Mouse (Mus musculus): ENCODE results near the gene Cct3.
"Not testable (repeated sequence)": the region's sequence is repeated elsewhere in the genome, so short reads cannot be mapped to it uniquely, and the experiment has no call there.

Cct3 gene

GRCm38 (mm10) chr3:88296561-88297318 lies at the start of gene Cct3, which contains the start of gene Tsacc:
Gene Cct3 (plus strand): TSS chr3:88297116.
Gene Tsacc (minus strand): TSS chr3:88296999.
- DNase-seq (ENCODE audit: low read depth, low spot score): peak; percentile 99

GRCm38 (mm10) chr3:88247666-88248065 lies 49.2 kb upstream of the Cct3 start:
- no peak for DNase-seq (ENCODE audit: low read depth, low spot score)

GRCm38 (mm10) chr3:88248406-88248805 lies 48.5 kb upstream of the Cct3 start:
- no peak for DNase-seq (ENCODE audit: low read depth, low spot score)

DNA sequence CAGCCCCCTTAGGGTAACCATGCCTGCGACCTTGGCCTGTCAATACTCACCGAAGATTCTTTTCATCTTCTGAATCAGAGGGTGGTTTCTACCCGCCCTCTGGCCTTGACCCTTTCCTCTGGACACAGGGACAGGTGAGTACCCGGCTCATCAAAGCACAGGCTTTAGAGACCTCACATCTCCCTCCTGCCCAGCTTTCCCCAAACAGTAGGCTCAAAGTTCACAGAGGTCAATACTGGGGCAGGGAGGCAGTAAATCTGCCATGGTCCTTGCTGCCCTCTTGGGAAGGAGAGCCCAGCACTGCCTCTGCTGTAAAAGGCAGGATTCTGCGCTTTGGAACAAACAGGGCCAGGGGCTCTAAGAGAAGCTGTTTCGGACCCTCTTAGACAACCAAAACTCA lies 44.2 kb upstream of the Cct3 start:
- no peak for DNase-seq (ENCODE audit: low read depth, low spot score)

DNA sequence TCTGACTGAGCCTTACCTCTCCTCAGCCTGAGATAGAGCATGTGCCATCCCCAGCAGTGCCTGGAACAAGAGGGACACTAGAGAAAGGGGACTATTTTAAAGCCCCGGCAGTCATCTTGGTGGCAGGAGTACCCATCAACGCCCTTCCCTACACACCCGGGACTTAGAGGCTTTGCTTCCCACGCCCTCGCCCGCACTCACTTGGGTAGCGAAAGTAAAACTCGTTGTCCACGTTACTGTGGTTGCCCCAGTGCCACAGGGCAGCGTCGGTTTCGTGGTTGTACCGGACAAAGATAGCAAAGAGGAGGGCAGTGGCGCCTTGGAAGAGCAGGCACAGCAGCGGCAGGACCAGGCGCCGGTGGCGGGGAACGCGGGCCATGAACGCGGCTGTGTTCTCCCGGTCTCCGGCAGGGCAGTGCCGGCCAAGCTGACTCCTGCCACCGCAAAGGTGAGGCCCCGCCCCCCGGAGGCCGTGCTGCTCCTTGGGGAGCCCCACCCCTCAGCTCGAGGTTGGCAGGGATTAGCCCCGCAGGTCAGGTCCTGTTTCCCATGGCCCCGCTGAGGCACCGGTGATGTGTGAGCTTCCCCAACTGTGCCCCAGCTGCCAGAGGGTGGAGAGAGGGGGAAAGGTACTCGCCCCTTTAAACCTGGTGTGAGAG lies 42.5 kb upstream of the Cct3 start, which contains the start of gene Rhbg:
Gene Rhbg, minus strand, starts transcription at position 442 of the 659 bp plus-strand sequence.
- DNase-seq (ENCODE audit: low read depth, low spot score): no peak

DNA sequence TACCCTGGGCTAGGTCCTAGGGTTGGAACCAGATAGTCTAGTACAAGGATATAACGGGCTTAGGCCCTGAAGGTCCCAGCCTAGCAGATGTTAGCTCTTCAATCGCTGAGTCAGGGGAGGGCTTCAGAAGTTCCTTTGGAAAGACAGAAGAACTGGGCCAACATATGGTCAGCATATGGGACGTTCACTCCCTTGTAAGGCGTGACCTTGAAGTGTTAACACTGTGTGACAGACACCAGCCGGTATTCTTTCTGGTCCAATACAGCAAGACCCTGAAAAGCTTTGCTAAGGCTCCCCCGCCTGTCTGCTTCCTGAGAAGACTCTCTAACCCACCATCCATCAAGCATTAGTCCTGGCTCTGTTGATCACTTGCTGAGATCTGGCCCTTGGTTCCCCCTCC lies 41.0 kb upstream of the Cct3 start:
- no peak for DNase-seq (ENCODE audit: low read depth, low spot score)

DNA sequence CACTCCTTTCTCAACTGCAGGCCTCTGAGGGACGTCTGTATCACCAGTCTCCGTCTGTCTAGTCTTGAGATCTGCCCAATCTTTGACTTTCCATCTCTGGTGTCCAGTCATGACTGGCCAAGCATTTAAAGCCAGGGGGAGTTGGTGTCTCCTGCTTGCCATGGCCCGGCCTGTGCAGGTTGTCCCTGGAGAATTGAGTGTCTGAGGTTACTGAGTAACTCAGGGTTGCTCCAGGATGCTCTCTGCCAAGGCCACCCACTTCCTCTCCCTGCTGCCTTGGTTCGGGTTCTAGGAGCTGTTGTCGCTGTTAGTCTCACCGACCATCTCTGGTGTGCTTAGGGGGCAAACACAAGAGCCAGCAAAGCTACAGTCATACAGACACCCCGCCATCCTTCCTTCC lies 40.5 kb upstream of the Cct3 start:
- no peak for DNase-seq (ENCODE audit: low read depth, low spot score)

- no peak for DNase-seq (ENCODE audit: low read depth, low spot score)
Observed at GRCm38 (mm10) chr3:88262346-88262745, 34.6 kb upstream of the Cct3 start.

- not testable (repeated sequence) for DNase-seq (ENCODE audit: low read depth, low spot score)
Observed at GRCm38 (mm10) chr3:88268014-88268413, 28.9 kb upstream of the Cct3 start.

DNA sequence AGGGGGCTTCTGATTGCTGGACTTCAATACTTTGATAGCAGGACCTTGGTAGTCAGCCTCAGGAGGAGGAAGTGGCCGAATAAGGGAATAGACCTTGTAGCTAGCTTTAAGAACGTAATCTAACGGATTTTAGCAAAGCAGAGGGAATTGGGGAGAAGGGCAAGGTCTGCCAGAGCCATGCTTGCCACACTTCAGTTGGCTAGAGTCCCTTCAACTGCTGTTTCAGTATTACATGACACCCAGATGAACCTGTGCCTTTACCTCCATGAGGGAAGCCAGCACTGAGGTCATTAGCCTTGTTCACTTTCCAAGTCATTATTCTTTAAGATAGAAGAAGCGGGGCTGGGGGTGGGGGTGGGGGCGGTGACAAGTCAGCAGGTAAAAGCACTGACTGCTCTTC lies 27.9 kb upstream of the Cct3 start:
- no peak for DNase-seq (ENCODE audit: low read depth, low spot score)

DNA sequence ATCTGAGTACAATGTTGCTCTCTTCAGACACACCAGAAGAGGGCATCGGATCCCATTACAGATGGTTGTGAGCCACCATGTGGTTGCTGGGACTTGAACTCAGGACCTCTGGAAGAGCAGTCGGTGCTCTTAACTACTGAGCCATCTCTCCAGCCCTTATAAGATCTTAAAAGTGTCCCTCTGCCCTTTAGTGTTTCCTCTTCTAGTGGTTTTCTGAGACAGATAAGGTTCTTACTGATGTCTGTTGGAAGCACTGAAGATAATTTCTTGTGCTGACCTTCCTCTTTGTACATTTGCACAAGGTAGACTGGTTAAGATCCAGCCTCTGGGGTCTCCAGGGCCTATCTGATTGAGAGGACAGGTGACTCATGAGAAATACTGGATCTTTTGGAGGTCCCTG lies 25.6 kb upstream of the Cct3 start:
- not testable (repeated sequence) for DNase-seq (ENCODE audit: low read depth, low spot score)

GRCm38 (mm10) chr3:88271859-88272258 lies 25.1 kb upstream of the Cct3 start:
- no peak for DNase-seq (ENCODE audit: low read depth, low spot score)

- DNase-seq (ENCODE audit: low read depth, low spot score): no peak
Observed at GRCm38 (mm10) chr3:88274002-88274401, 22.9 kb upstream of the Cct3 start.

DNA sequence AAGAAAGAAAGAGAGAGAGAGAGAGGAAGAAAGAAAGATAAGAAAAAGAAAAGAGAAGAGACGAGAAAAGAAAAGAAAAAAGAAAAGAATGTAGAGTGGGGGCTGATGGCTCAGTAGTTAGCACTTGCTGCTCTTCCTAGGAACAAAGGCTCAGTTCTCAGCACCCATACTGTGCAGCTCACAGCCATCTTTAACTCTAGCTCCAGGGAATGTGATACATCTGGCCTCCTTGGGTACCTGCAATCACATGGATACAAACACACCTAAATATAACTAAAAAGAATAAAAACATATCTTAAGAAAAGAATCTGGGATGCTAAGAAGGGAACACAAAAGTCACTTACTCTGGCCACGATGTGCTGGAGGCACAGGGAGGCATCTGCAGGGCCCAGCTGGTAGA lies 20.8 kb upstream of the Cct3 start:
- DNase-seq (ENCODE audit: low read depth, low spot score): no peak

DNA sequence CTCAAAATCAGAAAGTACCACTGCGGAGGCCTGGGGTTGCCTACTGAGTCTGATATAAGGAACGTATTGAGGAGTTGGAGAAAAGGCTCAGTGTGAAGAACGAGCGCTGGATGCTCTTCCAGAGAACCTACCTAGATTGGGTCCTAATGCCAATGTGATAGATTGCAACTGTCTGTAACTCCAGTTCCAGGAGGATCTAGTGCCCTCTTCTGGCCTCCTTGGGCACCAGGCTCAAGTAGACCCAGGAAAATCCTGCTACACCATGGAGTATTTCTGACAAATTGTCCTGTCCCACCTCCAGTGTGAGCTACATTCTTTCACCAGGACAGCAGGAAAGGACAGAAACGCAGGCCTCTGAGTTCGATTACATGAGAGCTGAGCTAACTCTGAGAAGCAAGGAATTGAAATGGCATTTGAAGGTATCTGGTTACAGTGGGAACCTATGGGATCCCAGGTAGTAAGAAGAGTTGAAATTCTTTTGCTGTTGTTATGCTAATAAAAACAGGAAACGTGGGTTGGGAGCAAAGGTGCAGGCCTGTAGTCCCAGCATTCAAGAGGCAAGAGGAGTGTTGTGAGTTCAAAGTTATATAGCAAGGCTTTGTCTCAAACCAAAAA lies 20.3 kb upstream of the Cct3 start:
- DNase-seq (ENCODE audit: low read depth, low spot score): no peak

GRCm38 (mm10) chr3:88280035-88280434 lies 16.9 kb upstream of the Cct3 start:
- no peak for DNase-seq (ENCODE audit: low read depth, low spot score)

DNA sequence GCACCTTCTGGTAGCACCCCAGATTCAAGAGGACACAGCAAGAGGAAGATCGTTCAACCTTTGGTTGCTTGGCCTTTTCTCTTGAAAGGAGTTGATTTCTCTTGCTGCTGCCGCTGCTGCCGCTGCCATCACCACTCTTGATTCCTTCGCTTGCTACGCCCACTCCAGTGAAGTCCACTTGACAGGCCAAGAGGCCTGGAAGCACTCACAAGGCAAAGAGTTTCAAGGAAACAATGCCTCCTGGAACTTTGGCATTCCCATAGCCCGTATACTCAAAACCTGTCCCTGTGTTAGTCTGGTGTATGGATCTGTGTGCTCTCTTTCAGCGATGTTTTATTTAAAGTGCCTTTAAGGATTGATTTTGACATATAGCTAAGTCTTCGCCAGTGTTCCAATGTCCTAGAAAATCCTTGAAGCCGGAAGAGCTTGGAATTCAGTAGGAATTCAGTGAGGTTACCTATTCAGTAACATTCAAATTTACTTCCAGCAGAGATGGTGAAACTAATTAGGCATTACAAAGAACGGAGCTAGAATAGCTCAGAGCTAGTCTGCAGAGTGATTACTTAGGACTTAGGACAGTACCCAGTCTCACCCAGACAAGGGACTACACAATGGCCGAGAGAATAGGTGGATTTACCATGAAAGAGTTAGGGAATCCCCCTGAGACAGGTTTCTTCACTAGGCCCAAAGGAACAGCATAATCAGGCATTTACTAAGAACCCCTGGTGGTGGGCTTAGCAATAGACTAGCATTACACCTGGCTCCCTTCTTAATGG lies 15.6 kb upstream of the Cct3 start:
- not testable (repeated sequence) for DNase-seq (ENCODE audit: low read depth, low spot score)

DNA sequence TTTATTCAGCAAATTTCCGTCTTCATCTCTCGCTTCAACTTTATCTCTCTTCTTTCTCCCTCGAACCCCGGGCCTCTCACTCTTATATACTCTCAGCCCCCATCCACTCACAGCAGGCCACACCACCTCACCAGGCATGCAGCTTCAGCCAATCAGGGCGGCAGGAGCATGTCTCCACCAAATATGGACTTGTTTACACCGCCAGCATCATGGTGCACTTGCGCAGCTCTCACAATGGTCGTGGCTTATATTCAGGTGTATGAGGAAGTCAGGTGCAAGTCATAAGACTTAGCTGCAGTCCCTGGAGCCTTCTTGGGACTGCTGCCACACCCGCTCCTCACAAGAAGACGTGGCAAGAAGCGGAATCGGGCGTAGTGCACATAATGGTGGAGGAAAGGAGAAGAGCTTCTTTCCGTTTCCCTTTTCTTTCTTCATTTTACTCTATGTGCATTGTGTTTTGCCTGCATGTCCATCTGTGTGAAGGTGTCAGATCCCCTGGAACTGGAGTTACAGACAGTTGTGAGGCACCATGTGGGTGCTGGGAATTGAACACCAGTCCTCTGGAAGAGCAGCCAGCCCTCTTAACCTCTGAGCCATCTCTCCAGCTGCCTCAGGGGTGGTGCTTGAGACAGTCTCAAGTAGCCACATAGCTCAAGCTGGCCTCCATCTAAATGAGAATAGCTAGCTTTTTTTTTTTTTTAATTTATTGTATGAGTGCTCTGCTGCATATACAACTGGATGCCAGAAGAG lies 11.9 kb upstream of the Cct3 start:
- not testable (repeated sequence) for DNase-seq (ENCODE audit: low read depth, low spot score)

GRCm38 (mm10) chr3:88285565-88285895 lies 11.4 kb upstream of the Cct3 start:
- not testable (repeated sequence) for DNase-seq (ENCODE audit: low read depth, low spot score)

DNA sequence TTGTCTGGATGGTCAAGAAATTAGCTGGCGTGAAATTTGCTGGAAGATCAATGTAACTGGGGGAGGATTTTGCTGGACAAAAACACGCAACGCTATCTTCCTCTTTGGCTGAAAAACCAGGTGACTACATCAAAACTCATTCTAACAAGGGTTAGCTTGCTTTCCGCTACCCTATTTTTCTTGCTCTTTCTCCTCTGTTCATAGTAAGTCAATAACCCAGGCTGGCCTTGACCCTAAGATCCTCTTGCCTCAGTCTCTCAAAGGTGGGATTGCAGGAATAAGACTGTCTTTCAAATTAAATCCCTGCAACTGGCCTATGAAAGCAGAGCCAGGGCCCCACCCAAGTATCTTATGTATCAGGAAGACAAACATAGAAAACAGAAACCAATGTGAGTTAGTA lies 9.8 kb upstream of the Cct3 start, which contains the start of gene Gm38392:
Gene Gm38392, minus strand, starts transcription at position 101 of the 400 bp plus-strand sequence.
- DNase-seq (ENCODE audit: low read depth, low spot score): no peak

DNA sequence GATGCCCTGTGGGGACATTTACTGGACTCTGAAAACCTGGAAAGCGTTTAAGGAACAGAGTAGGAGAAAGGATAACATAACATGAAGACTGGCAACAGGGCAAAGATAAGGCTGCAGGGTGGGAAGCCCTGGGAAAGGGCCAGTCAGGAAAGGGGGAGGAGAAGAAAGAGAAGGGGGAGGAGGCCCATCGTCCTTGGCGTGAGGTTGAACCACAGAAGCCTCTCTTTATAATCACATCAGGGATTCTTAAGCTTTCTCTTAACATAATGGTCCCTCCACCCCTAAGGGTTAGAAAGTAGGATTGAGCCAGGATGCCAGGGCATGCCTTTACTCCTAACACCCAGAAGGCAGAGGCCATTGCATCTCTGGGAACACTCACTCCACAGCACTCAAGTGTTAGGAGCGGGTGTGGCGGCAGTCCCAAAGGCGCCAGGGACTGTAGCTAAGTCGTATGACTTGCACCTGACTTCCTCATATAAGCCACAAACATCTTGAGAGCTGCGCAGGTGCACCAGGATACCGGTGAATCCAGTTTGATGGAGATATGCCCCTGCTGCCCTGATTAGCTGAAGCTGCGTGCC lies 8.7 kb upstream of the Cct3 start:
- not testable (repeated sequence) for DNase-seq (ENCODE audit: low read depth, low spot score)
